Mouse (Mus musculus) hindbrain, embryonic 13.5 days (tissue): ENCODE data around the gene Camk1d. TPM values are rescaled to one million over a fixed set of nuclear protein-coding genes. Genes with fewer than 3 reads are reported as not detected.
A peak's percentile ranks its signal among the peaks of the same experiment; 100 is the strongest.

Experiments used
- ATAC-seq: fragments of 200-750 bp; cut with Nextera tagmentation; 2 replicates; pipeline ENCODE4 v1.8.0; 2017; ENCODE audit warnings: moderate TSS enrichment; ENCODE audit not compliant: low FRiP score
- H3K27ac ChIP-seq: fragments of 300-500 bp; sonication (generic); 2 replicates; pipeline ENCODE4 v1.5.1; 2015; ENCODE audit warnings: inconsistent platforms, mild to moderate bottlenecking, moderate library complexity
- H3K27me3 ChIP-seq: fragments of 300-500 bp; sonication (generic); 2 replicates; pipeline ENCODE4 v1.6.1; 2015; ENCODE audit warnings: mild to moderate bottlenecking, inconsistent platforms
- H3K36me3 ChIP-seq: fragments of 300-500 bp; sonication (generic); 2 replicates; pipeline ENCODE4 v1.6.1; 2015; ENCODE audit warnings: mild to moderate bottlenecking, inconsistent platforms
- H3K4me1 ChIP-seq: fragments of 300-500 bp; sonication (generic); replicated peaks from 2 replicates; pipeline ENCODE4 v1.6.1; 2015; ENCODE audit warnings: inconsistent platforms
- H3K4me2 ChIP-seq: fragments of 300-500 bp; sonication (generic); 2 replicates; pipeline ENCODE4 v1.6.1; 2015; ENCODE audit warnings: inconsistent platforms, mild to moderate bottlenecking, moderate library complexity
- H3K4me3 ChIP-seq: fragments of 300-500 bp; sonication (generic); 2 replicates; pipeline ENCODE4 v1.5.1; 2015; ENCODE audit warnings: mild to moderate bottlenecking, inconsistent platforms
- H3K9ac ChIP-seq: fragments of 300-500 bp; sonication (generic); 2 replicates; pipeline ENCODE4 v1.6.1; 2015; ENCODE audit warnings: mild to moderate bottlenecking, inconsistent platforms
- H3K9me3 ChIP-seq: fragments of 300-500 bp; sonication (generic); 2 replicates; pipeline ENCODE4 v1.6.1; 2016; ENCODE audit warnings: inconsistent platforms
- WGBS: fragments of 180-500 bp; shearing (Covaris S2); methylation state at CpG from one replicate; pipeline ENCODE4 v1.1.7; 2015; 5-methylcytosine and 5-hydroxymethylcytosine counted together
- polyA plus RNA-seq: library from polyadenylated mRNA; unstranded; fragments of >200 nt; fragmentation: Nextera tagmentation; extraction: Ambion mirVana; gene quantifications from 2 replicates; pipeline ENCODE4 v1.2.1, GENCODE M21; 2015

Gene Camk1d
- polyA plus RNA-seq, 1 experiment from 2014 or later = 3.5 TPM

- Histone ChIP-seq H3K27me3 (no peaks in the 10 kb centered on the region), H3K4me3 (no peak overlapping the region), H3K27ac (no peak overlapping the region), H3K9me3 (no peaks in the 10 kb centered on the region), H3K4me2 (no peak overlapping the region), H3K36me3 (no peaks in the 10 kb centered on the region), H3K9ac (no peak overlapping the region), H3K4me1 (no peaks in the 10 kb centered on the region)
- WGBS = 73% methylated on average over 5 of the region's 5 CpGs
- ATAC-seq = no peak
These were observed 350.5 kb downstream of the Camk1d start for GRCm38 (mm10) chr2:5363836-5364235.

- Histone ChIP-seq H3K9ac (no peak overlapping the region), H3K36me3 (no peaks in the 10 kb centered on the region), H3K27ac (no peak overlapping the region), H3K4me3 (no peak overlapping the region), H3K4me1 (no peaks in the 10 kb centered on the region), H3K27me3 (no peaks in the 10 kb centered on the region), H3K9me3 (no peaks in the 10 kb centered on the region), H3K4me2 (no peak overlapping the region)
- no peak for ATAC-seq
- WGBS = 90% methylated on average over 5 of the region's 5 CpGs
These were observed 356.3 kb downstream of the Camk1d start for GRCm38 (mm10) chr2:5358049-5358448.

- no peak overlapping the region for H3K9ac ChIP-seq
- H3K27me3 ChIP-seq = no peaks in the 10 kb centered on the region
- H3K27ac ChIP-seq = no peak overlapping the region
- H3K4me1 ChIP-seq = no peaks in the 10 kb centered on the region
- H3K4me3 ChIP-seq = no peak overlapping the region
- no peaks in the 10 kb centered on the region for H3K9me3 ChIP-seq
- H3K4me2 ChIP-seq = no peak overlapping the region
- no peaks in the 10 kb centered on the region for H3K36me3 ChIP-seq
- no peak for ATAC-seq
- WGBS = 59% methylated on average over 4 of the region's 4 CpGs
These were observed 357.3 kb downstream of the Camk1d start for GRCm38 (mm10) chr2:5357056-5357455.

- Histone ChIP-seq H3K9me3 (no peaks in the 10 kb centered on the region), H3K36me3 (no peaks in the 10 kb centered on the region), H3K9ac (no peak overlapping the region), H3K27me3 (no peaks in the 10 kb centered on the region), H3K4me2 (no peak overlapping the region), H3K4me1 (0 out of 2 replicates have a peak, but pooled peaks cover 3% of the 10 kb centered on the region), H3K4me3 (no peak overlapping the region), H3K27ac (no peak overlapping the region)
- 90% methylated on average over 13 of the region's 13 CpGs for WGBS
- ATAC-seq = no peak
These were observed 361.3 kb downstream of the Camk1d start for GRCm38 (mm10) chr2:5352821-5353522.

- ATAC-seq = no peak
- H3K4me1 ChIP-seq = 0 out of 2 replicates have a peak, but pooled peaks cover 3% of the 10 kb centered on the region
- no peak overlapping the region for H3K27ac ChIP-seq
- no peak overlapping the region for H3K4me3 ChIP-seq
- H3K27me3 ChIP-seq = no peaks in the 10 kb centered on the region
- no peaks in the 10 kb centered on the region for H3K9me3 ChIP-seq
- H3K9ac ChIP-seq = no peak overlapping the region
- H3K36me3 ChIP-seq = no peaks in the 10 kb centered on the region
- no peak overlapping the region for H3K4me2 ChIP-seq
- WGBS = 89% methylated on average over 9 of the region's 9 CpGs
These were observed 369.0 kb downstream of the Camk1d start for GRCm38 (mm10) chr2:5345344-5345743.

GRCm38 (mm10) chr2:5327533-5328250 lies 386.6 kb downstream of the Camk1d start:
- Histone ChIP-seq H3K36me3 (no peaks in the 10 kb centered on the region), H3K9me3 (no peaks in the 10 kb centered on the region), H3K9ac (no peak overlapping the region), H3K4me3 (no peak overlapping the region), H3K27me3 (no peaks in the 10 kb centered on the region), H3K4me1 (peaks cover 11% of the 10 kb centered on the region), H3K4me2 (no peak overlapping the region), H3K27ac (peak overlapping the region; percentile 60)
- 57% methylated on average over 12 of the region's 12 CpGs for WGBS
- ATAC-seq = peak; percentile 54

DNA sequence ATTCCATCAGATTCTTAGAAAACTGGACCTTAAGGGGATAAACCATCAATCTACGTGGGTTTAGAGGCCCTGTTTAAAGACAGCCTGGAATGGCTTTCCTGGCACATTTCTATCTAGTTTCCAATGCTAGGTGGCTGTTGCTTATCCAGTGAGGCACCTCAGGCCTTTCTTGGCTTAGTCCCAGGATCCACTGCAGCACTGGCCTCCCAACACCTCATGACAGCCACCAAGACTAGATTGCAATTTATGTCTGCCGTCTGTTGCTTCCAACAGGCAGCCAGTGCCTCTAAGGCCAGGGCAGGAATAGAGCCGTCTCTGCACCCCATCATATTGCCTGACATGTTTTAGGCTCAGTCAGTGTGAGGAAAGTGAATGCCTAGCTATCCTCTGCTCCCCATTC lies 389.5 kb downstream of the Camk1d start:
- H3K4me2 ChIP-seq = no peak overlapping the region

GRCm38 (mm10) chr2:5321660-5322295 lies 392.5 kb downstream of the Camk1d start:
- Histone ChIP-seq H3K4me3 (no peak overlapping the region), H3K4me1 (peaks cover under 1% of the 10 kb centered on the region), H3K36me3 (no peaks in the 10 kb centered on the region), H3K27me3 (no peaks in the 10 kb centered on the region), H3K4me2 (no peak overlapping the region), H3K9ac (no peak overlapping the region), H3K27ac (no peak overlapping the region), H3K9me3 (no peaks in the 10 kb centered on the region)
- WGBS = 57% methylated on average over 8 of the region's 8 CpGs
- no peak for ATAC-seq

More for the DNA sequence above, 389.5 kb downstream of the Camk1d start:
- no peak overlapping the region for H3K27ac ChIP-seq
- no peaks in the 10 kb centered on the region for H3K27me3 ChIP-seq
- peaks cover 11% of the 10 kb centered on the region for H3K4me1 ChIP-seq
- no peak overlapping the region for H3K9ac ChIP-seq
- no peaks in the 10 kb centered on the region for H3K36me3 ChIP-seq
- H3K4me3 ChIP-seq = no peak overlapping the region
- no peak for ATAC-seq
- WGBS = 87% methylated on average over 3 of the region's 3 CpGs
- no peaks in the 10 kb centered on the region for H3K9me3 ChIP-seq

DNA sequence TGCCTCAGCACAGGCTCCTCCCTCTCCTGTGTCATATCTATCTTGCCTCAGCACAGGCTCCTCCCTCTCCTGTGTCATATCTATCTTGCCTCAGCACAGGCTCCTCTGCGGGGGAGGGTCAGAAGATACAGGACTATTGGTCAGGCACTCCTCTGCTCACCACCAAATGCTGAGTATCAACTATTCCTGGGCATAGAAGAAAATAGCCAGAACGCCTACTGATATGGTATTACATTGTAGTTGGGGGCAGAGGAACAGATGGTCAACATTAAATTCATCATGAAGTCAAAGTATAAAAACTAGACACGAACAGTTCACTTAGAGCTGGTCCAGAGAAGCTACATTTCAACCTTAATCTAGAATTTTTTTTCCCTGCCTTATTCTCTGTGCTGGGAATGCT lies 395.2 kb downstream of the Camk1d start:
- peaks cover 16% of the 10 kb centered on the region for H3K4me1 ChIP-seq
- H3K36me3 ChIP-seq = no peaks in the 10 kb centered on the region
- H3K9ac ChIP-seq = no peak overlapping the region
- no peak overlapping the region for H3K4me2 ChIP-seq
- peaks cover 9% of the 10 kb centered on the region; the same call in 1 of the 2 replicates for H3K27me3 ChIP-seq
- no peak for ATAC-seq
- no peak overlapping the region for H3K4me3 ChIP-seq
- no peak overlapping the region for H3K27ac ChIP-seq
- WGBS = 89% methylated on average over 3 of the region's 3 CpGs
- H3K9me3 ChIP-seq = no peaks in the 10 kb centered on the region

- Histone ChIP-seq H3K9ac (no peak overlapping the region), H3K27ac (no peak overlapping the region), H3K4me3 (no peak overlapping the region), H3K27me3 (peaks cover 17% of the 10 kb centered on the region; the same call in 1 of the 2 replicates), H3K9me3 (no peaks in the 10 kb centered on the region), H3K36me3 (no peaks in the 10 kb centered on the region), H3K4me2 (no peak overlapping the region), H3K4me1 (peaks cover 16% of the 10 kb centered on the region)
- 92% methylated on average over 5 of the region's 5 CpGs for WGBS
- ATAC-seq = no peak
These were observed 397.6 kb downstream of the Camk1d start for GRCm38 (mm10) chr2:5316763-5317162.

GRCm38 (mm10) chr2:5316217-5316616 lies 398.1 kb downstream of the Camk1d start:
- WGBS = 95% methylated on average over 4 of the region's 4 CpGs
- Histone ChIP-seq H3K9me3 (no peaks in the 10 kb centered on the region), H3K27me3 (peaks cover 21% of the 10 kb centered on the region; the same call in 1 of the 2 replicates), H3K9ac (no peak overlapping the region), H3K27ac (no peak overlapping the region), H3K4me3 (no peak overlapping the region), H3K4me2 (no peak overlapping the region), H3K4me1 (peaks cover 16% of the 10 kb centered on the region), H3K36me3 (no peaks in the 10 kb centered on the region)
- no peak for ATAC-seq

DNA sequence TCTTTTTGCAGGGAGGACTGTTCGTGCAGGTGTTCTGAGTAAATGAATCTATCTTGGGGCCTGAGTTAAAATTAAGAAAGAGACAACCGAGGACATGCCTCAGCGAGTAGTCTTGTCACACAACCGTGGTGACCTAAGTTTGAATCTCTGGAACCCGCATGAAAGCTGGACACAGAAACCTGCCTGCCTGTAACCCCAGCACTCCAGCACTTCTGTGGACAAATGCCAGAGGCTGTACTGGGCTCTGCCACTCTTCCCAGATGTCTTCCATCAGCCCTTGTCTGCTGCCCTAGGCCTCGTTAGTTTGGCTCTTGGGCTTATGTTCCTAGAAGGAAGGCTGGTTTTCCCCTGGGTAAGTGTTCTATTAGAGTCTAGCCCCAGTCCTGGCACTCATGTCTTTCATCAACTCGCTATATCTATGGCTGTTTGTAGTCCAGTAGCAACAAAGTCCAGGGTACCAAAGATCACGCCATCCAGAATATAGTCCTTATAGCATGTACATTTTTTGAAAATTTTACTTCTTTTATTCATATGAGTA lies 399.0 kb downstream of the Camk1d start:
- Histone ChIP-seq H3K9ac (no peak overlapping the region), H3K27me3 (peaks cover 24% of the 10 kb centered on the region; the same call in 1 of the 2 replicates), H3K4me1 (peaks cover 16% of the 10 kb centered on the region), H3K36me3 (no peaks in the 10 kb centered on the region; the same call in 1 of the 2 replicates), H3K4me2 (no peak overlapping the region), H3K4me3 (no peak overlapping the region), H3K9me3 (no peaks in the 10 kb centered on the region), H3K27ac (peak overlapping the region; percentile 78)
- WGBS = 49% methylated on average over 8 of the region's 8 CpGs
- no peak for ATAC-seq
